Mouse (Mus musculus) spleen, adult 2 months (tissue): ENCODE results near the gene F8. TPM values are rescaled to one million over a fixed set of nuclear protein-coding genes. Genes with fewer than 3 reads are reported as not detected.

Experiments used
- DNase-seq, 2 experiments: peaks; one replicate each; pipeline versions ENCODE4 v3.0.0 to v3.0.0-alpha.2; 2012 to 2021; ENCODE audit warnings: low spot score in 2 of 2, low read depth in 1 of 2
- H3K27ac ChIP-seq: fragments of 200-500 bp; 2 replicates; pipeline ENCODE4 v1.5.1; 2012; ENCODE audit warnings: low read length, inconsistent platforms; ENCODE audit not compliant: insufficient read depth
- H3K27me3 ChIP-seq: fragments of 200-500 bp; 2 replicates; pipeline ENCODE4 v1.6.1; 2012; ENCODE audit warnings: mild to moderate bottlenecking, moderate library complexity, low read length, inconsistent platforms; ENCODE audit not compliant: control insufficient read depth, insufficient read depth
- H3K36me3 ChIP-seq: fragments of 200-500 bp; 2 replicates; pipeline ENCODE4 v1.6.1; 2012; ENCODE audit warnings: mild to moderate bottlenecking, low read length, inconsistent platforms; ENCODE audit not compliant: control insufficient read depth, insufficient read depth
- H3K4me1 ChIP-seq: fragments of 200-500 bp; 2 replicates; pipeline ENCODE4 v1.6.1; 2011; ENCODE audit warnings: inconsistent platforms; ENCODE audit not compliant: control insufficient read depth, insufficient read depth, insufficient read length
- H3K4me3 ChIP-seq: fragments of 200-500 bp; 2 replicates; pipeline ENCODE4 v1.5.1; 2011; ENCODE audit warnings: mild to moderate bottlenecking, inconsistent platforms; ENCODE audit not compliant: insufficient read depth, insufficient read length; ENCODE audit errors: extremely low read depth
- CTCF ChIP-seq: fragments of 200-500 bp; IDR thresholded peaks from 2 replicates; pipeline ENCODE4 v1.5.1; 2011; ENCODE audit warnings: mild to moderate bottlenecking, inconsistent platforms; ENCODE audit not compliant: insufficient read depth, insufficient read length, insufficient replicate concordance; ENCODE audit errors: extremely low read depth
- POLR2A ChIP-seq: fragments of 200-500 bp; IDR thresholded peaks from 2 replicates; pipeline ENCODE4 v1.6.1; 2011; ENCODE audit warnings: low read depth, low read length, inconsistent platforms
- WGBS: fragments of 180-500 bp; shearing (Covaris S2); methylation state at CpG from one replicate; pipeline ENCODE4 v1.1.7; 2018; 5-methylcytosine and 5-hydroxymethylcytosine counted together
- polyA plus RNA-seq: library from polyadenylated mRNA; depleted of rRNA; stranded (reverse); fragments of >200 nt; gene quantifications from 2 replicates; pipeline ENCODE4 v1.2.3, GENCODE M21; 2012; rRNA removed

F8 gene
- 0.21 and 0.22 TPM in 2 replicates for polyA plus RNA-seq

DNA sequence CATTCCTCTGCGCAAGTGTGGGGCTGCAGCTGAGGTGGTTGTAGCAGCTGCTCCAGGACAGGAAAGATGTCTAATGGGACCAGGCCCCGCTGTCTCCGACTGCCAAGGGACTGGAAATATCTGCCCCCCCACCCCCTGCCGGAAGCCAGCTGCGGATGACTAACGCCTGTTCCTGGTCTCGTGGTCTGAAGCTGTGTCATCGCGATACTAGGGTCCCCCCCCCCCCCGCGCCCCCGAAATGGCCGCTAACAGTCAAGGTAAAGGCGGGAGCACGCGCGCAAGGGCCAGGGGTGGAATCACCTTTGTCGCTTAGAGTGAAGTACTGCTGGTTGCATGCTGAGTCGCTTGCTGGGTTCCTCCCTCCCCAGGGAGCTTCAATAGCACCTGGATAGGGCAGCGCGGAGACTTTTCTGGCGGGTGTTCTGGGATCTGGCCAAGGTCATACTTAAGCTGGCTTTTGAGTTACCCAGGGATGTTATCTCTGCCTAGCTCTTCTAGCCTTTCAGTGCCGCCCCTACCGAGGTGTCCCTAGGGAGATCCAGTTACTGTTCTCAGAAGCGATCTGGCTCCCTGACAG lies at the start of gene F8, which contains the start of gene Fundc2:
TSS of gene F8 (minus strand) at position 421 of the 577 bp plus-strand sequence.
TSS of gene Fundc2 (plus strand) at position 205 of the 577 bp plus-strand sequence.
- H3K27ac ChIP-seq: peak within 1 kb of the TSS; percentile 76
- 20% methylated on average over 23 of the region's 25 CpGs for WGBS
- DNase-seq: peak; percentile 53 to 57
- TF ChIP-seq CTCF (no peak), POLR2A (peak; percentile 11; the same call in 1 of the 2 replicates)
- H3K4me1 ChIP-seq: no peaks in the 10 kb centered on the region
- H3K27me3 ChIP-seq: no peaks in the 10 kb centered on the region
- no peaks in the 10 kb centered on the region for H3K36me3 ChIP-seq
- peak within 1 kb of the TSS; percentile 86 for H3K4me3 ChIP-seq

GRCm38 (mm10) chrX:75415936-75416785 lies 33.7 kb upstream of the F8 start, which contains the start of the genes Cmc4, Mtcp1 and Brcc3:
Gene Cmc4 (minus strand): TSS chrX:75416584.
Gene Mtcp1 (minus strand): TSS chrX:75416588.
Gene Brcc3 (plus strand): TSS chrX:75416628.
- H3K4me3 ChIP-seq: peak within 1 kb of the TSS; percentile 82
- DNase-seq: peak; percentile 77 to 84
- no peak for TF ChIP-seq CTCF
- peak; percentile 40; the same call in 1 of the 2 replicates for TF ChIP-seq POLR2A
- WGBS: 24% methylated on average over 52 of the region's 52 CpGs
- peak within 1 kb of the TSS; percentile 89 for H3K27ac ChIP-seq
- H3K36me3 ChIP-seq: no peaks in the 10 kb centered on the region
- H3K27me3 ChIP-seq: no peaks in the 10 kb centered on the region
- no peaks in the 10 kb centered on the region for H3K4me1 ChIP-seq

DNA sequence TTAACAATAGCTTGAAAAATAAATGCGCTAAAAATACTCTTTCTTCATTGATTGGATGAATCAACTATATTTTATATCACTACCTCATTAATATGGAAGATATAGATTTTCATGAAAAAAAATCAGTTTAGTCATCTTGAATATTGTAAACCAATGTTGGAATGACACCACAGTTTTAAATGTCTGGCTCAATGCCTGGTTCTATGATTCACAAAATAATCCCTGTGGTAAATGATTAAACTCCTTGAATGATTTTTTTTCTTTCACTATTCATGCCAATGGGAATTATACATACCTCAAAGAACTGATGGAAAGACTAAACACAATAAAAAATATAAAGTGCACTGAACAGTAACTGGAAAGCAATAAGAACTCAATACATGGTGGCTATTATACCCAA lies 27.3 kb upstream of the F8 start:
- 93% methylated on average over 1 of the region's 1 CpGs for WGBS
- Histone ChIP-seq H3K4me1 (no peaks in the 10 kb centered on the region), H3K27me3 (no peaks in the 10 kb centered on the region), H3K4me3 (no peak overlapping the region), H3K27ac (no peak overlapping the region), H3K36me3 (no peaks in the 10 kb centered on the region)
- DNase-seq: no peak
- TF ChIP-seq POLR2A (no peak), CTCF (no peak)

- TF ChIP-seq POLR2A (no peak), CTCF (no peak)
- Histone ChIP-seq H3K4me3 (no peak overlapping the region), H3K27me3 (no peaks in the 10 kb centered on the region), H3K4me1 (no peaks in the 10 kb centered on the region), H3K27ac (no peak overlapping the region; the same call in 1 of the 2 replicates), H3K36me3 (no peaks in the 10 kb centered on the region)
- DNase-seq: no peak
Measured at GRCm38 (mm10) chrX:75403350-75403749, 20.9 kb upstream of the F8 start.

DNA sequence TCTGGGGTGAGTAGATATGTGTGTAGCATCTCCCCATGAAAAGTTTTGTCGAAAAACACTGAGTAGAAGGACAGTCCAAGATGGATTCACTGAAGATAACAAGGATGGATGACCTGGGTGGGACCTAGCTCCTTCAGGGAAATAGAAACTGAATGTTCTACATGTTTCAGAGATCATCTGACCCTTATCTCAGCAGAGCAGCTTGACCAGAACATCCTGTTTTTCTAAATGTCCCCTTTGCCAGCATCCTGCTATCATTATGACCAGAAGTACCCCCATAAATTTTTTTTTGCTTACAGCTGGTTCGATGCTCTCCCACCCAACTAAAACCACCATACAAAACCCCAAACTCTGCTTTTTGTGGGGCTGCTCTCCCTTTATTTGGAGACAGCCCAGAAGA lies 20.3 kb upstream of the F8 start:
- WGBS: 36% methylated on average over 2 of the region's 2 CpGs
- Histone ChIP-seq H3K4me1 (no peaks in the 10 kb centered on the region), H3K36me3 (no peaks in the 10 kb centered on the region), H3K4me3 (no peak overlapping the region), H3K27me3 (no peaks in the 10 kb centered on the region), H3K27ac (no peak overlapping the region)
- no peak for DNase-seq
- TF ChIP-seq CTCF (no peak), POLR2A (no peak)

DNA sequence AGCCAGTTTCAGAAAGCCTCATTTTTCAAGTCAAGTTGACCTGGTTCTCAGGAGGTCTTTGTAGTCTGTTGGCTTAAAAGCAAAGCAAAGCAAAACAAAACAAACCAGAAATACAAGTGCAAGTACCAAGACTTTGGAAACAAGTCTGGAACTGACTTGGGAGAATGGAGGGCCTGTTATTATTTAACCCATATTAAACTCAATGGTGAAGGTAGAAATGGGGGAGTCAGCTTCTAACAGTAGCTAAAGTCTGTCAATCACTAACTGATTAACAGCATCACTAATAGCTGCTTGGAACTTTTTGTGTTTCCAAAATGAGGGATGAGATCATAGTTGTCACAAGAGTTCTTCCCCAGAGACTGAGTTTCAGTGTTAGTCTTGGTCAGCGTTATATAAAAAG lies 17.1 kb upstream of the F8 start:
- DNase-seq: no peak
- no peaks in the 10 kb centered on the region for H3K27me3 ChIP-seq
- TF ChIP-seq CTCF: no peak
- TF ChIP-seq POLR2A: no peak
- H3K27ac ChIP-seq: no peak overlapping the region
- WGBS: 89% methylated on average over 1 of the region's 1 CpGs
- no peak overlapping the region for H3K4me3 ChIP-seq
- no peaks in the 10 kb centered on the region for H3K36me3 ChIP-seq
- no peaks in the 10 kb centered on the region for H3K4me1 ChIP-seq

GRCm38 (mm10) chrX:75381699-75382098 lies 716 bp downstream of the F8 start:
- no peak overlapping the region for H3K4me3 ChIP-seq
- H3K27me3 ChIP-seq: no peaks in the 10 kb centered on the region
- no peak for TF ChIP-seq CTCF
- H3K36me3 ChIP-seq: no peaks in the 10 kb centered on the region
- H3K27ac ChIP-seq: peak overlapping the region; percentile 59; the same call in 1 of the 2 replicates
- no peak for DNase-seq
- H3K4me1 ChIP-seq: no peaks in the 10 kb centered on the region
- 68% methylated on average over 5 of the region's 5 CpGs for whole genome bisulfite sequencing
